Comparison of ENCODE assay signal across 7 mouse cellular contexts in genomic region chr10:93486622-93487021, GRCm38 (mm10). TPM values are rescaled to one million over a fixed set of nuclear protein-coding genes. Genes with fewer than 3 reads are reported as not detected.
DNase-seq lines count a peak whose midpoint lies in the region; ATAC-seq and TF ChIP-seq lines count a peak whose summit lies in the region.

No protein-coding gene starts in this region.

- no peak overlapping the region for H3K4me2 ChIP-seq in neural tube, embryonic 11.5 days (ENCODE audit: low read depth)

- no peak; the same call in 1 of the 2 replicates for ATAC-seq in neural tube, embryonic 11.5 days (ENCODE audit: insufficient read depth, low FRiP score, low TSS enrichment)

- no peak for TF ChIP-seq POLR2A in embryonic fibroblast, embryonic 13.5 days (IDR thresholded peaks at IDR 0.05; ENCODE audit: low read depth, low read length)

- no peak overlapping the region for H3K9ac ChIP-seq in neural tube, embryonic 11.5 days (ENCODE audit: low read length)

- peak; percentile 24; the same call in 1 of the 2 replicates for TF ChIP-seq CTCF in embryonic fibroblast, embryonic 13.5 days (IDR thresholded peaks at IDR 0.05; ENCODE audit: borderline replicate concordance, insufficient read depth, low read length)

- no peaks in the 10 kb centered on the region for H3K27me3 ChIP-seq in neural tube, embryonic 11.5 days (ENCODE audit: control insufficient read depth, insufficient read depth, low read length)

- no peak overlapping the region for H3K27ac ChIP-seq in neural tube, embryonic 11.5 days (ENCODE audit: low read depth, low read length)
- H3K27ac ChIP-seq in embryonic fibroblast, embryonic 13.5 days (ENCODE audit: insufficient read depth, low read length) = no peak overlapping the region

- no peaks in the 10 kb centered on the region for H3K4me1 ChIP-seq in neural tube, embryonic 11.5 days (ENCODE audit: control insufficient read depth, insufficient read depth, low read length)
- H3K4me1 ChIP-seq in embryonic fibroblast, embryonic 13.5 days (ENCODE audit: control insufficient read depth, insufficient read depth, low read length) = no peaks in the 10 kb centered on the region

- H3K36me3 ChIP-seq in neural tube, embryonic 11.5 days (ENCODE audit: control insufficient read depth, insufficient read depth, low read length) = no peaks in the 10 kb centered on the region

- no peak overlapping the region for H3K4me3 ChIP-seq in neural tube, embryonic 11.5 days (ENCODE audit: low read depth, low read length)
- no peak overlapping the region for H3K4me3 ChIP-seq in embryonic fibroblast, embryonic 13.5 days (ENCODE audit: insufficient read depth, low read length)

- peak; percentile 63 for DNase-seq in neural tube, embryonic 11.5 days (ENCODE audit: low spot score)
- no peak for DNase-seq in neural tube, embryonic 10.5 days (ENCODE audit: extremely low spot score, low spot score)
- DNase-seq in cerebellum, adult 11-12 months = peak; percentile 44
- DNase-seq in kidney, postnatal 14 days = peak; percentile 52
- DNase-seq in lung, postnatal 36 days = peak; percentile 47
- no peak for DNase-seq in adipocyte (ENCODE audit: low spot score)

- H3K9me3 ChIP-seq in neural tube, embryonic 11.5 days (ENCODE audit: control insufficient read depth, low read length) = no peaks in the 10 kb centered on the region

- 24% methylated on average over 4 of the region's 4 CpGs for WGBS in neural tube, embryonic 11.5 days

RNA-seq across cellular contexts. Expression of gene Hal, which starts 1.9 kb away (rescaled TPM):
- polyA plus RNA-seq in neural tube, embryonic 11.5 days (2014; fragmentation: Nextera tagmentation; extraction: Ambion mirVana) = 0.12 TPM in 1 of 2 replicates, not detected in the other
- polyA plus RNA-seq in embryonic fibroblast, embryonic 13.5 days (2011; ENCODE audit: insufficient read length, low read depth, missing spikeins) = 0.35 TPM in 1 of 2 replicates, not detected in the other

RNA-seq across cellular contexts. Expression of gene Lta4h, which starts 33.4 kb away (rescaled TPM):
- 167 and 168 TPM in 2 replicates for polyA plus RNA-seq in neural tube, embryonic 11.5 days (2014; fragmentation: Nextera tagmentation; extraction: Ambion mirVana)
- polyA plus RNA-seq in embryonic fibroblast, embryonic 13.5 days (2011; ENCODE audit: insufficient read length, low read depth, missing spikeins) = 92.9 and 98.9 TPM in 2 replicates

RNA-seq across cellular contexts. Expression of gene Amdhd1, which starts 53.2 kb away (rescaled TPM):
- polyA plus RNA-seq in neural tube, embryonic 11.5 days (2014; fragmentation: Nextera tagmentation; extraction: Ambion mirVana) = 0.12 TPM in 1 of 2 replicates, not detected in the other
- polyA plus RNA-seq in embryonic fibroblast, embryonic 13.5 days (2011; ENCODE audit: insufficient read length, low read depth, missing spikeins) = not detected in 2 replicates

RNA-seq across cellular contexts. Expression of gene Ccdc38, which starts 53.8 kb away (rescaled TPM):
- 0.33 and 0.53 TPM in 2 replicates for polyA plus RNA-seq in neural tube, embryonic 11.5 days (2014; fragmentation: Nextera tagmentation; extraction: Ambion mirVana)
- 0.13 and 0.28 TPM in 2 replicates for polyA plus RNA-seq in embryonic fibroblast, embryonic 13.5 days (2011; ENCODE audit: insufficient read length, low read depth, missing spikeins)

Comparison
In these comparisons a context has a peak if more than half of its experiments do, and no peak if none do; other contexts are left out.
1. DNase-seq: peak in neural tube, embryonic 11.5 days (single experiment), cerebellum, adult 11-12 months (single experiment), kidney, postnatal 14 days (single experiment) and lung, postnatal 36 days (single experiment); none in neural tube, embryonic 10.5 days (single experiment) and adipocyte (single experiment).